Mouse (Mus musculus) thymus, adult 18-20 months (tissue): ENCODE measurements around the gene Socs2.

ENCODE experiments used
- DNase-seq, 2 experiments: peaks; one replicate each; pipeline ENCODE4 v3.0.0; 2022; ENCODE audit warnings: mixed read lengths in 2 of 2

Socs2 gene

DNA sequence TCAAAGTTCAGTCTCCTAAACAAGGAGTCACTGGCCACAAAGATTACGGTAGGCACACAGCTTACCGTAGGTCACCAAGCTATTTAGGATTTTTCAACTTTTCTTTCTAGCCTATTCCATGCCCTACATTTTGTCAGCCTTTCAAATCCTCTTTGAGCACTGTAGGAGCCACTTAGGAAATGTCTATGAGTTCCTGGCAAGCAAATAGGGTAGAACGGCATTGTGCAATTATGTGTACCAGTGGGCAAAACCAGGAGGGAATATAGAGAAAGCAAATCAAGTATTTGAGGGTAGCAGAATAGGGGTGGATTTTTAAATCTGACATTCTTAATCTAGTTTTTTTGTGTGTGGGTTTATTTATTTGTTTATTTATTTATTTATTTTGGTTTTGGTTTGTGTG, 2.7 kb upstream of the Socs2 start:
- no peak for DNase-seq

DNA sequence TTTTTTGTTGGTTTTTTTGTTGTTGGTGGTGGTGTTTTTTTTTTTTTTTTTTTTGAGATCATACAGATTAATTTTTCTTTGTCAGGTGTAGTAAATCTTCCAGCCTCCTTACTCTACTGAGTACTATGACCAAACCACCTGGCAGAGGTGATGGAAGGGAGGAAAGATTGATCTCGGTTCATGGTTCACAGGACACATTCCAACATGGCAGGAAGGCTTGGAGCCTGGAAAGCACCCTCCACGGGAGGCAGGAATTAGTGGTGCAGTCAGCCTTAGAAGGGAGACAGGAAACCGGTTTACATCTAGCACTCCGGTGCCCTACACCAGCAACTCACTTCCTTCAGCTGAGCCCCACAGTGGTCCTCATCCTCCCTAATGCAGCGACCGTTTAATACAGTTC, 1.7 kb upstream of the Socs2 start:
- DNase-seq: peak in 1 of 2 experiments; percentile 8

GRCm38 (mm10) chr10:95417496-95418236, 686 bp upstream of the Socs2 start:
- peak in 1 of 2 experiments; percentile 27 for DNase-seq

GRCm38 (mm10) chr10:95416361-95416684, 657 bp downstream of the Socs2 start:
- DNase-seq: no peak

GRCm38 (mm10) chr10:95415533-95416360, 1.2 kb downstream of the Socs2 start:
- DNase-seq: peak; percentile 14 to 18

DNA sequence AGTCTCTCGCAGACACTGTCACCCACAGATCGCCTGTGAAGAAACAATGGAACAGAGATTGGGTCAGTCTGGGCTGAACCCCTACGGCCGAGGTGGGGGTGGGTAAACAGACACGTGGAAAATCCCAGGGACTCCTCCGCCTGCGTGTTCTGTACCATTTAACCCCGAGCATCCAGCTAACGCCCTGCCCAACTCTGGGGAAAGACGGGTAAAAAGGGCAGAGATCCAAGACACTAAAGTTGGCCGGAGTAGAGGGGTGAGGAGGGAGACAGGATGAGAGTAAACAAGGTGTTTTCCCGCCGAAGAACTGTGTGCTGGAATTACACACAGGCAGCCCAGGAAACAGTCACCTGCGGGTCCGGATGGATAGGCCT, 1.8 kb downstream of the Socs2 start:
- DNase-seq: no peak

GRCm38 (mm10) chr10:95414316-95415158, 2.4 kb downstream of the Socs2 start:
- DNase-seq: no peak

DNA sequence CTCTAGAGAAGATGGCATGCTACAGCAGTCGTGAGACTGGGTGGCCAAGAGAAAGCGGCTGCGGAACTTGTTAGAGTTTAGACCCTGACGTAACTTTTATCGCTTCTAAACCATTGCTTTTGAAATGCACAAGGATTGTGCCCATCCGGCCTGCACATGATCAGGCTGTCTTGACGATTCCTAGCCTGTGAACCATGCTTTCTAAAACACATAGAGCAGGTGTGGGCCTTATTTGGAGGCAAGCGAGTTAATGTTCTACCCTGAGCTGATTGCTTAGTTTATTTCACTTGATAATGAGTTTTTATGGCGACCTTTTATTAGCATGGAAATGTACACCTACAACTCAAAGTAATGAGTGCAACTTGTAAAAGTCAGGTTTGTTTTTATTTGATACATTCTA, 5.8 kb downstream of the Socs2 start:
- DNase-seq: no peak

DNA sequence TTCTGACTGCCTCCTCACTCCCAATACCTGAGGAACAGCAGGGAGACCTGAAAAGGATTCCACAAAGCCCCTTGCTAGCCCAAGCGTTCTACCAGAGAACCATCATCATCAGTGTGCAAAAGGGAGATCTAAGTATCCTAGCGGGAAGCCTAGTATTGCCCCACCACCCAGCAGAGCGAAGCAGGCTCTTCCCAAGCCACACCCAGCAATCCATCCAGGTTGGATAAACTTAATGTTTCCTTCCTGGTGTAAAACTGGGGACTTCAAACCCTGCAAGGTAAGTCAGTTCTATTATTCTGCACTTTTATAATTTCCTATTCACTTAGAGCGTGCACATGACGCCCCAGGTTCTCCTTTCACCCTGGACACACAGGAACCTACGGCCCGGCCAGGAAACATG, 6.3 kb downstream of the Socs2 start:
- no peak for DNase-seq

GRCm38 (mm10) chr10:95410209-95410608, 6.8 kb downstream of the Socs2 start:
- no peak for DNase-seq

DNA sequence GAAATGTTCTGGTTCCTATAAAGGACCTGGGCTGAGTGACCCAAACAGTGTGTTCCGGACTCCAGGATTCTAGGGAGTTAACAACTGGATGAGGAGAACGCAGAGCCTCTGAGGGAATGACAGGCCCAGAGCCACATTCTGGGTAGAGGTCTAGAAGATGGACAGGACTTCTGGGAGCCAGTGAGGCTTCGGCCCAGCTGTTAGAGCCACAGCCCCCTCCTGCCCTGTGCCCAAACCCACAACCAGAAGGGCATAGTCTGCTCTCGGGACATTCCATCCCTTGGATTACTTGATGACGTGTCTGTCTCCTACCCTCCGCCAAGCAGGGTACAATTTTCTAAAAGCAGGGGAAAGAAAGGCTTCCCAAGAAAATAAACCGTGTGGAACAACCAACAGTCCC, 7.8 kb downstream of the Socs2 start:
- DNase-seq: no peak

DNA sequence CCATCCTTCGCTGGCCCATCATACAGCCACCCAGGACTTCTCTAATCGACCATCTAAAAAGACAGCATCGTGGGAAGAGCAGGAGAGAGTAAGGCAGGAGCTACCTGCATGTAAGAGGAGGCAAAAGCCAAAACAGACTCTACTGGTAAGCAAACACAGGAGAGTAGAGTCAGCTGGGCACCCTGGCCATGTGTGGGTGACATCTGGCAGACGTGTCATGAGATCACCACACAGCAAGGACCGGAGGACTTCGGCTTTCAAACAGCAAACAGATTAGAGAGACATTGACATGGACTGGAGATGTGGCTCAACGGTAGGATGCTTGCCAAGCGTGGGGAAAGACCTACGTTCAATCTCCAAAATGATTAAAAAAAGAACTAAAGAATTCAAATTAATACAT, 8.5 kb downstream of the Socs2 start:
- DNase-seq: no peak

GRCm38 (mm10) chr10:95407541-95408160, 9.3 kb downstream of the Socs2 start:
- DNase-seq: no peak

DNA sequence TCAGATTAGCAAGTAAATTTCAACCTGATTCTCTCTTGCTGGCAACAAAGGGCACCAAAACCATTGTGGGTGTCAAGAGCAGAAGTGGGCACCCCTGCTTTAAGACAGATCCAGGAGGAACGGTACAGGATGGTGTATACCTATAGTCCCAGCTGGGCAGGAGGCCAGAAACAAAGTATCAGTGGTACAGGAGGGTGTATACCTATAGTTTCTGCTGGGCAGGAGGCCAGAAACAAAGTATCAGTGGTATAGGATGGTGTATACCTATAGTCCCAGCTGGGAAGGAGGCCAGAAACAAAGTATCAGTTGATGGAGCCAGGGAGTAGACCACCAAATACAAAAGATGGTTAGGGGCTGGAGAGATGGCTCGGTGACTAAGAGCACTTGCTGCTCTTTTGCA, 12.2 kb downstream of the Socs2 start:
- DNase-seq: no peak

GRCm38 (mm10) chr10:95399689-95400354, 17.2 kb downstream of the Socs2 start:
- DNase-seq: no peak

DNA sequence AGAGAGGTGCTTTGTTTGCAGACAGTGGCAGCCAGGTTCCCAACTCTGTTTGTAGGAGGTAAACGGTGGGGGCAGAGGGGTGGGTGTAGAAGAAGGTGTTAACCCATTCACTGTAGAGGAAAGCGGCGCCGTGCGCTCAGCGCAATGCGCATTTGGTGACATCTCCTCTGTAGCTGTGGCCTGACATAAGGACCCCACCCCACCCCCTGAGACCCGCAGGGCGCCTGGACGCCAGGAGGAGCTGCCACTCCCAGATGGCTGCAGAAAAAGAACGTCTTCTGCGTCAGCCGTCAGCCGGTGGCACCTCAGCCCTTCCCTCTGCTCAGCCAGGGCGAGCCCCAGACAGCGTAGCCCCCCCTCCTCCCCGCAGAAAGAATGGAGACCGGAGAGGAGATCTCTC, 18.5 kb downstream of the Socs2 start:
- no peak for DNase-seq

DNA sequence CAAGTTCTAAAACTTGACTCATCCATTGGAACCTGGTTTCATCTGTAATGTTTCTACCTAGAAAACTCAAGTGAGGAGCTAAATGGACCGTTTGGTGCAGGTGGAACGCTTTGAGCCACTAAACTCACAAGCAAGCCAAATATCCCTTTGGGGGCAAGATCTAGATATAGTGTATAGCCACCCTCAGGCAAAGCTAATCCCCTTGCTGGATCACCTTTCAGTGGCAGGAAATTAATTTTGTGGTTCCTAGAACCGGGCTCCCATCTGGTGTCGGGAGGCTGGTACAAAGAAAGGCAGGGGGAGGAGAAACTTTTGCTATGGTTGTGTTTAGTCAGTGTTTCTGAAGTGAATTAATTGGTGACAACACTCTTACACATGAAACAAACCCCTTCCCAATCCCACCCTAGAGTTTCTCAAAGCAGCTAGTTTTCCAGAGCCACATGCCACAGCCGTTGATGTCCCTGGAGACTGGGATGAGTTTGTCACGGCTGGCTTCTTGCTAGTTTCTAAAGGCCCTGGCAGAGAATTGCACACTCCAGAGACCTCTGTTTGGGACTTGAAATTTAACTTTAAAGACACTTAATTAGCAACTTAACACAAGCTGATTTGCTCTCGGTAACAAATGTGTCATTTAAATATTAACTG, 19.7 kb downstream of the Socs2 start:
- no peak for DNase-seq

DNA sequence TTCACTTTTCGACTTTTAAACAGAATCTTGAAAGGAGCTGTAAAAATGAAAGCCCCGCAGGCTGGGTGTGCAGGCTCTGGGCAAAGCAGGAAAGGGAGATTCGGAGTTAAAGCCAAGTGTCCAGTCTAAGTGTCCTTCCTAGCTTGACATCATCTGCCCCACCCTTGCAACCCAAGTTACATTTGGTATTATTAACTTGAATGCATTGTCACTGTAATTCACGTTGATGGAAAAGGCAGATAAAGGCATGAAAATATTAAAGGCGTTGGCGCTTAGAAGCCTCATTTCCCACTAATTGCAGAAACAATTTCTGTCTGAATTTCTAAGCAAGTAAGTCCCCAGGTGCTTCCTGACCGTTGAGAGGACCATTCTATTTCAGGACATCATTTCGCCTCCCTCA, 20.6 kb downstream of the Socs2 start:
- no peak for DNase-seq

GRCm38 (mm10) chr10:95394819-95395812, 21.9 kb downstream of the Socs2 start:
- DNase-seq: no peak

DNA sequence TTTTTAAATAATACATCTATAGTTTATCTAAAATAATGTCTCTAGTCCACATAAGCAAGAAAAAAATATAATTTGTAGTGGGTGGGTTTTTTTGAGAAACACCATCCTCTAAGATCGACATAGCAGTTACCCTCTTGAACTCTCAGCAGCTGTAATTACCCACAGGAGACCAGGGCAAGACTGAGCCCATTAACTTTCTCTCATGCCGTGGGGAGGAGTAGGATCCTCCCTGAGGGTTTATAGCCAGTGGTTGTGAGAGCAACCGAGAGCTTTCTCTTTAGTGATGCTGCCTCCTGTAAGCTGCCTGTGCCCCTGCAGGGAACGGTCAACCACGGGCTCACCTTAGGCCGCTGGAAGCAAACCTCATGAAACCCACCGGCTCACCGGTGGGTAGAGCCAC, 24.9 kb downstream of the Socs2 start:
- no peak for DNase-seq

- no peak for DNase-seq
Measured at GRCm38 (mm10) chr10:95390871-95391270, 26.1 kb downstream of the Socs2 start.
